Mouse (Mus musculus) liver, embryonic 15.5 days (tissue): ENCODE measurements around the gene Plrg1. TPM values are rescaled to one million over a fixed set of nuclear protein-coding genes. Genes with fewer than 3 reads are reported as not detected.

Source experiments
- ATAC-seq: fragments of 200-750 bp; cut with Nextera tagmentation; 2 replicates; pipeline ENCODE4 v1.8.0; 2017; ENCODE audit warnings: moderate number of reproducible peaks, mild to moderate bottlenecking, moderate library complexity; ENCODE audit not compliant: insufficient read depth
- H3K27ac ChIP-seq: fragments of 300-500 bp; sonication (generic); replicated peaks from 2 replicates; pipeline ENCODE4 v1.5.1; 2015; ENCODE audit warnings: mild to moderate bottlenecking, inconsistent platforms
- H3K27me3 ChIP-seq: fragments of 300-500 bp; sonication (generic); 2 replicates; pipeline ENCODE4 v1.6.1; 2015; ENCODE audit warnings: mild to moderate bottlenecking, inconsistent platforms
- H3K36me3 ChIP-seq: fragments of 300-500 bp; sonication (generic); replicated peaks from 2 replicates; pipeline ENCODE4 v1.6.1; 2015; ENCODE audit warnings: moderate library complexity, mild to moderate bottlenecking, inconsistent platforms
- H3K4me1 ChIP-seq: fragments of 300-500 bp; sonication (generic); replicated peaks from 2 replicates; pipeline ENCODE4 v1.6.1; 2015; ENCODE audit warnings: inconsistent platforms
- H3K4me2 ChIP-seq: fragments of 300-500 bp; sonication (generic); 2 replicates; pipeline ENCODE4 v1.6.1; 2015; ENCODE audit warnings: moderate library complexity, mild to moderate bottlenecking, inconsistent platforms
- H3K4me3 ChIP-seq: fragments of 300-500 bp; sonication (generic); replicated peaks from 2 replicates; pipeline ENCODE4 v1.5.1; 2015; ENCODE audit warnings: mild to moderate bottlenecking, inconsistent platforms
- H3K9ac ChIP-seq: fragments of 300-500 bp; sonication (generic); 2 replicates; pipeline ENCODE4 v1.6.1; 2015; ENCODE audit warnings: moderate library complexity, mild to moderate bottlenecking, inconsistent platforms
- H3K9me3 ChIP-seq: fragments of 300-500 bp; sonication (generic); replicated peaks from 2 replicates; pipeline ENCODE4 v1.6.1; 2016; ENCODE audit warnings: inconsistent platforms
- WGBS: fragments of 180-500 bp; shearing (Covaris S2); methylation state at CpG from one replicate; pipeline ENCODE4 v1.1.7; 2015; ENCODE audit warnings: mixed read lengths; ENCODE audit not compliant: insufficient replicate concordance; 5-methylcytosine and 5-hydroxymethylcytosine counted together
- polyA plus RNA-seq: library from polyadenylated mRNA; unstranded; fragments of >200 nt; fragmentation: Nextera tagmentation; extraction: Ambion mirVana; gene quantifications from 2 replicates; pipeline ENCODE4 v1.2.1, GENCODE M21; 2015

Plrg1 gene
- polyA plus RNA-seq, 1 experiment from 2014 or later = 41.9 TPM

- H3K36me3 ChIP-seq = no peaks in the 10 kb centered on the region
- H3K9me3 ChIP-seq = no peaks in the 10 kb centered on the region
- peaks cover 22% of the 10 kb centered on the region for H3K4me1 ChIP-seq
- no peaks in the 10 kb centered on the region for H3K27me3 ChIP-seq
- no peak overlapping the region for H3K27ac ChIP-seq
- 54% methylated on average over 5 of the region's 5 CpGs for WGBS
- no peak overlapping the region for H3K4me2 ChIP-seq
- H3K9ac ChIP-seq = no peak overlapping the region
- no peak overlapping the region for H3K4me3 ChIP-seq
- ATAC-seq = no peak
Observed at GRCm38 (mm10) chr3:83050661-83051060, 4.7 kb upstream of the Plrg1 start.

GRCm38 (mm10) chr3:83052102-83052501 is 3.2 kb upstream of the Plrg1 start:
- Histone ChIP-seq H3K4me2 (no peak overlapping the region), H3K4me3 (no peak overlapping the region), H3K27me3 (no peaks in the 10 kb centered on the region), H3K36me3 (peaks cover 5% of the 10 kb centered on the region), H3K27ac (peak overlapping the region; percentile 55), H3K9me3 (no peaks in the 10 kb centered on the region), H3K4me1 (peaks cover 36% of the 10 kb centered on the region), H3K9ac (no peak overlapping the region)
- WGBS = 67% methylated on average over 5 of the region's 5 CpGs
- ATAC-seq = no peak

DNA sequence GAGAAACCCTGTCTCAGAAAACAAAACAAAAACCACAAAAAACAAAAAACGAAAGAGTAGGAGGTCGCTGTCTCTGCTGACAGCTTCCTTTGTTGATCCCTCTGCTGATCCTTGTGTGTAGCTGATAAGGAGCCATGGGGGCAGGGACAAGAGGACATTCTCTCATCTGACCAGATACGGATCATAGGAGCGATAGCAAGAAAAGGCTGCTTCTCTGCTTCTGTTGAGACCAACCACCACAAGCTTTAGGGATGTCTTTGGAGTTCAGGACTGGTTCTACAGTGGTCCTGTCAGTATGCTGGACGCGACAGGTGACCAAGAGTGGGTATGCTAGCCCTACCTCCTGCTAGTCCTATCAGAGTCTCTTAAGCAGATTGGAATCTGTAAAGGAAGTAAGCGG is 2.2 kb upstream of the Plrg1 start:
- H3K4me3 ChIP-seq = no peak overlapping the region
- H3K4me2 ChIP-seq = no peak overlapping the region
- no peak for ATAC-seq
- H3K36me3 ChIP-seq = peaks cover 13% of the 10 kb centered on the region
- H3K4me1 ChIP-seq = peaks cover 36% of the 10 kb centered on the region
- no peaks in the 10 kb centered on the region for H3K27me3 ChIP-seq
- 60% methylated on average over 7 of the region's 7 CpGs for WGBS
- H3K27ac ChIP-seq = peak overlapping the region; percentile 51
- H3K9me3 ChIP-seq = no peaks in the 10 kb centered on the region
- H3K9ac ChIP-seq = no peak overlapping the region

GRCm38 (mm10) chr3:83053758-83054157 is 1.6 kb upstream of the Plrg1 start:
- Histone ChIP-seq H3K4me3 (no peak overlapping the region), H3K27me3 (no peaks in the 10 kb centered on the region), H3K27ac (no peak overlapping the region), H3K4me1 (peaks cover 36% of the 10 kb centered on the region), H3K9me3 (no peaks in the 10 kb centered on the region), H3K9ac (no peak overlapping the region; the same call in 1 of the 2 replicates), H3K36me3 (peaks cover 18% of the 10 kb centered on the region), H3K4me2 (peak overlapping the region; percentile 30)
- no peak for ATAC-seq
- 24% methylated on average over 10 of the region's 10 CpGs for WGBS

DNA sequence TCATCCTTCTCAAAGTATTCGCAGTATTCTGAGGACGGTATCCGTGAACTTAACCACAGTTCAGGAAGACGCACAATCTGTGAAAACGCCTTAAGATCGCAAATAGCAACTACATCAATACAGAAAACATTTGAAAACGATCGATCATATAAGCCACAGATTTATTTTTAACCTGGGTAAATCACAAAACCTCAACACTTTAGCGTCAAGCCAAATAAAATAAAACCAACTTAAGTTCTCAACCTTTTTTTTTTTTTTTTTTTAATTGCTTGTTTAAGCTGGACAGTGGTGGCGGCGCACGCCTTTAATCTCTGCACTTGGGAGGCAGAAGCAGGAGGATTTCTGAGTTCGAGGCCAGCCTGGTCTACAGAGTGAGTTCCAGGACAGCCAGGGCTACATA is 563 bp upstream of the Plrg1 start:
- H3K27me3 ChIP-seq = no peaks in the 10 kb centered on the region
- peaks cover 28% of the 10 kb centered on the region for H3K36me3 ChIP-seq
- H3K4me3 ChIP-seq = peak overlapping the region; percentile 92
- 16% methylated on average over 13 of the region's 13 CpGs for WGBS
- peak overlapping the region; percentile 15; the same call in 1 of the 2 replicates for H3K9ac ChIP-seq
- no peaks in the 10 kb centered on the region for H3K9me3 ChIP-seq
- ATAC-seq = peak; percentile 6; the same call in 1 of the 2 replicates
- H3K4me1 ChIP-seq = peaks cover 36% of the 10 kb centered on the region
- no peak overlapping the region for H3K27ac ChIP-seq
- H3K4me2 ChIP-seq = peak overlapping the region; percentile 71

- H3K27ac ChIP-seq = no peak overlapping the region
- no peaks in the 10 kb centered on the region for H3K27me3 ChIP-seq
- peaks cover 36% of the 10 kb centered on the region for H3K4me1 ChIP-seq
- no peaks in the 10 kb centered on the region for H3K9me3 ChIP-seq
- H3K4me2 ChIP-seq = no peak overlapping the region
- whole genome bisulfite sequencing = 87% methylated on average over 2 of the region's 2 CpGs
- no peak for ATAC-seq
- H3K36me3 ChIP-seq = peaks cover 51% of the 10 kb centered on the region
- no peak overlapping the region for H3K4me3 ChIP-seq
- no peak overlapping the region for H3K9ac ChIP-seq
Observed at GRCm38 (mm10) chr3:83057046-83057445, 1.7 kb downstream of the Plrg1 start.

DNA sequence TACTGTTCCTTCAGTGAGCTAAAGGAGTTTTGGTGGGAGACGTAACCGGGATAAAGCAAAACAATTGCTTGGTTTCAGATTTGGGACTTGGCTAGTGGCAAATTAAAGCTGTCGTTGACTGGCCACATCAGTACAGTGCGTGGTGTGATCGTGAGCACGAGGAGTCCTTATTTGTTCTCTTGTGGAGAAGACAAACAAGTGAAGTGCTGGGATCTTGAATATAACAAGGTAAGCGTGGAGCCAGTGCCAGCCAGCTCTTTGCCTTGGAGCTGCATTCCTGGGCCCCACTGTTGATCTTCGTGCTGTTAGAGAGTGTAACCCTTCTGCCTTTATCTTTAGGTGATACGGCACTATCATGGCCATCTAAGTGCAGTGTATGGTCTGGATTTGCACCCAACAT is 12.6 kb downstream of the Plrg1 start:
- WGBS = 85% methylated on average over 9 of the region's 9 CpGs
- Histone ChIP-seq H3K4me2 (no peak overlapping the region), H3K4me3 (no peak overlapping the region), H3K27ac (no peak overlapping the region), H3K9ac (no peak overlapping the region), H3K27me3 (no peaks in the 10 kb centered on the region), H3K36me3 (peaks cover 84% of the 10 kb centered on the region), H3K4me1 (no peaks in the 10 kb centered on the region), H3K9me3 (no peaks in the 10 kb centered on the region)
- ATAC-seq = no peak

GRCm38 (mm10) chr3:83068869-83069268 is 13.5 kb downstream of the Plrg1 start:
- no peaks in the 10 kb centered on the region for H3K4me1 ChIP-seq
- H3K4me3 ChIP-seq = no peak overlapping the region
- H3K9ac ChIP-seq = no peak overlapping the region
- no peaks in the 10 kb centered on the region for H3K27me3 ChIP-seq
- ATAC-seq = no peak
- WGBS = 90% methylated on average over 13 of the region's 13 CpGs
- no peak overlapping the region for H3K4me2 ChIP-seq
- H3K9me3 ChIP-seq = no peaks in the 10 kb centered on the region
- H3K27ac ChIP-seq = no peak overlapping the region
- H3K36me3 ChIP-seq = peaks cover 75% of the 10 kb centered on the region

DNA sequence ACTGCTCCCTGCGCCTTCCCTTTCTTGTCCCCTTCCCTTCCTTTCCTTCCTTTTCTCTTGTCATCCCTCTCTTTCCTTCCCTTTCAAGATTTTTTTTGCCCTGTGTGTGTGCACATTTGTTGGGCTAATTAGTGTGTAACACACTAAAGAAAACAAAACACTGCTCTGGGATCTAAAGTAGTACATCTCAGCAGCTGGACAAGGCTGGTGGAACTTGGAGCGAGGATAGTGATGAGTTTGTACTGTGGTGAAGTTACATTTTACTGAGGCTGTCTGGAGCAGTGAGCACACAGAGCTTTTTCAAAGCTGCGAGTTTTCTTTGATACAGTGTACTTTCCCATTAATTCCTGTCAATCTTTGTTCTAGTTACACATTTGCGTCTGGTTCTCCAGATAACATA is 14.9 kb downstream of the Plrg1 start:
- ATAC-seq = no peak
- Histone ChIP-seq H3K4me1 (no peaks in the 10 kb centered on the region), H3K36me3 (peaks cover 67% of the 10 kb centered on the region), H3K9ac (no peak overlapping the region), H3K4me2 (no peak overlapping the region), H3K4me3 (no peak overlapping the region), H3K9me3 (no peaks in the 10 kb centered on the region), H3K27me3 (no peaks in the 10 kb centered on the region), H3K27ac (no peak overlapping the region)
- 75% methylated on average over 4 of the region's 4 CpGs for WGBS

- Histone ChIP-seq H3K27me3 (no peaks in the 10 kb centered on the region), H3K4me3 (no peak overlapping the region), H3K27ac (no peak overlapping the region), H3K9ac (no peak overlapping the region), H3K9me3 (no peaks in the 10 kb centered on the region), H3K36me3 (peaks cover 9% of the 10 kb centered on the region), H3K4me1 (no peaks in the 10 kb centered on the region), H3K4me2 (no peak overlapping the region)
- ATAC-seq = no peak
- 38% methylated on average over 3 of the region's 3 CpGs for WGBS
Observed at GRCm38 (mm10) chr3:83076563-83076962, 21.2 kb downstream of the Plrg1 start.

GRCm38 (mm10) chr3:83080567-83081055 is 25.3 kb downstream of the Plrg1 start:
- H3K36me3 ChIP-seq = no peaks in the 10 kb centered on the region
- H3K4me3 ChIP-seq = peak overlapping the region; percentile 26
- no peaks in the 10 kb centered on the region for H3K9me3 ChIP-seq
- H3K4me2 ChIP-seq = peak overlapping the region; percentile 54
- WGBS = 2% methylated on average over 11 of the region's 11 CpGs
- H3K4me1 ChIP-seq = no peaks in the 10 kb centered on the region
- no peaks in the 10 kb centered on the region for H3K27me3 ChIP-seq
- H3K27ac ChIP-seq = no peak overlapping the region
- ATAC-seq = no peak; the same call in 1 of the 2 replicates
- H3K9ac ChIP-seq = no peak overlapping the region

DNA sequence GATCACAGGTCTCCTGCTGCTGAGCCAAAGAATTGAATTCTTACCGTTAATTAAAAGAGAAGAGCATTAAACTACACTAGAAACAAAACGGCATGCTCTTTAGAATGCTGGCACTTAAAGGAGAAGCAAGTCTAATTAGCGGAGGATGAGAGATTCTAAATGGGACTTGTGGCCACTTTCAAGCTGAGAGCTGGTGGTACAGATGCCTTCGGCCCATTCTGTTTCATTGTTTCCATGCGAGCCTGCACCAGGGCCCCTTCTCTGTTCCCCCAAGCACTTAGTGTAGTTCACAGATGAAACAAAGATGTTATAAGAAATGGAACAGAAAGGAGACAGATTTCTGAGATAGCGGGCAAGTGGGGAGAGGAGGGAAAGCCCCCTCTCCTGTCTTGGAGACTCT is 42.3 kb downstream of the Plrg1 start:
- no peak overlapping the region for H3K4me2 ChIP-seq
- no peaks in the 10 kb centered on the region for H3K36me3 ChIP-seq
- no peak overlapping the region for H3K9ac ChIP-seq
- H3K4me3 ChIP-seq = no peak overlapping the region
- no peak overlapping the region for H3K27ac ChIP-seq
- H3K4me1 ChIP-seq = no peaks in the 10 kb centered on the region
- H3K27me3 ChIP-seq = no peaks in the 10 kb centered on the region
- H3K9me3 ChIP-seq = no peaks in the 10 kb centered on the region
- 68% methylated on average over 6 of the region's 6 CpGs for WGBS
- ATAC-seq = no peak
